Mouse (Mus musculus) urinary bladder, postnatal 4 days (tissue): ENCODE data around the gene Entpd8.

Source experiments
- DNase-seq, 2 experiments: peaks; one replicate each; pipeline ENCODE4 v3.0.0; 2021 to 2022; ENCODE audit warnings: low spot score in 2 of 2

Entpd8 gene

DNA sequence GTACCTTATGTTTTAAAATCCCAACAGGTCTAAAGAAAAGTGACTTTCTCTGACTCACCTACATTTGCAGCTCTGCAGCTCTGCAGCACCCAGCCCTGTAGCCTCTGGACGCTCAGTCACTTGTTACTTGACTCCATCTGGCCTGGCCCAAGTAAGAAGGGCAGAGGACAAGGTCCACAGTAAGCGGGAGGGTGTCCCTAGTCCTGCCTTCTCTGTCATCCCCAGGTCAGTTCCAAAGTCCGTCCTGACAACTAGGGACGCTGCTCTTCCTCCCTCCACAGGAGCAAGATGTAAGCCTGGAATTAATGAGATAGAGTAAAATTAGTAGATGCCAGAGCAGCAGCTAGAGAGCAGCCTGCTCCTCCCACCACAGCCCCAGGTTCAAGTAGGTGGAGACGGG lies at the start of gene Entpd8:
Gene Entpd8 (plus strand): TSS at position 229 of the 400 bp plus-strand sequence.
- DNase-seq, result no peak

DNA sequence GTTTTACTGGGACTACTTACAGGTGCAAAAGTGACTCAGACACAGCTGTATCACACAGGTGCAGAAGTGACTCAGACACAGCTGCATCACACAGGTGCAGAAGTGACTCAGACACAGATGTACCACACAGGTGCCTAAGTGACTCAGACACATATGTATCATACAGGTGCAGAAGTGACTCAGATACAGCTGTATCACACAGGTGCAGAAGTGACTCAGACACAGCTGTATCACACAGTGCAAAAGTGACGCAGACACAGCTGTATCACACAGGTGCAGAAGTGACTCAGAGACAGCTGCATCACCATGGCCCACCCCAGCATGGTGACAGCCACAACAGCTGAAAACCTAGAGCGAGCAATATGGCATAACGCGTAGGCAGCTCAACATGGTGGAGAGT lies 45.1 kb upstream of the Entpd8 start:
- no peak for DNase-seq

DNA sequence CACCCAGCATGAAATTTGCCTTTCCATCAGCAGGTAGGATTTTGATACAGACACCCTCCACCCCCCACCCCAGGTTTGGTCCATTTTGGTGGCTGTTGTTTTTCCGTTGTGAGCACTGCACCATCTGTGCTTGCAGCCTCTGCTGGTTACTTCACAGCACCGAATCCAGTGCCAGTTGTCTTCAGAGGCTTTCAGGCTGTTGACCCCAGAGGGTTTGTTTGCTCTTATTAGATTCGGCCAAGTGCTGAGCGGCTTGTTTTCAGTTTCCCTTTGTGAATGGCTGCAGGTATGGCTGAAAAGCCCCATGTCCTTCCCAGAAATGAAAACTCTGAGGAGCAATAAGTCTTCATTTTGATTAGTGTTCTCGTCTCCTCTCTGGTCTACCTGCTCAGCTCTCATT lies 40.0 kb upstream of the Entpd8 start:
- DNase-seq, result no peak

DNA sequence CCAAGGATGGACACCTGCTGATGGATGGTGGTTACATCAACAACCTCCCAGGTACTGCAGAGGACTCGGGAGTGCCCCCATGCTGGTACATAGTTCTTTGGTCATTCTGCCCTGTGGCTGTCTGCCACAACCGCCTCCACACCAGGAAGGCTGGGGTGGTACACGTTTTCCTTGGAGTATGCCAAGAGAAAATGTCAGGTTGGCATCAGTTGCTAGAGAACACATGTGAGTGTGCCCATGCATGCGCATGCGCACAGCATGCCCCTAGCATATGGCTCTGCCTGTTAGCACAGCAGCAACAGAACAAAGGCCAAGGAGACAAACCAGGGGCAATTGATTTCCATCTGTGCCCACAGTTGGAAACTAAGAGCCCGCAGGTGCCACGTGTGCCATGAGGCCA lies 29.2 kb upstream of the Entpd8 start:
- DNase-seq, result no peak

DNA sequence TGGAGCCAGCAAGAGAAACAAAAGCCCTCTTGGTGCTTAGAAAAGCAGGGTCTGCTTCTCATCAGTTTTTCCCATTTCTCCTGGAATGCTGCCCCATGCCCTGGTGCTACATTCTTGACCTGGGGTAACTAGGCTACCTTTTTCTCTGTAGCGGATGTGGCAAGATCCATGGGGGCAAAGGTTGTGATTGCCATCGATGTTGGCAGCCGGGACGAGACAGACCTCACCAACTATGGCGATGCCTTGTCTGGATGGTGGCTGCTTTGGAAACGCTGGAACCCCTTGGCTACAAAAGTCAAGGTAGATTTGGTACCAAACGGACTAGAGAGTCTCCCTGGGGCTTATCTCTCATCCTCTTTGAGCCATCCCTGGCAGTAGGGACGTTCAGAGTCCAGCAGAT lies 28.7 kb upstream of the Entpd8 start:
- DNase-seq, result no peak

DNA sequence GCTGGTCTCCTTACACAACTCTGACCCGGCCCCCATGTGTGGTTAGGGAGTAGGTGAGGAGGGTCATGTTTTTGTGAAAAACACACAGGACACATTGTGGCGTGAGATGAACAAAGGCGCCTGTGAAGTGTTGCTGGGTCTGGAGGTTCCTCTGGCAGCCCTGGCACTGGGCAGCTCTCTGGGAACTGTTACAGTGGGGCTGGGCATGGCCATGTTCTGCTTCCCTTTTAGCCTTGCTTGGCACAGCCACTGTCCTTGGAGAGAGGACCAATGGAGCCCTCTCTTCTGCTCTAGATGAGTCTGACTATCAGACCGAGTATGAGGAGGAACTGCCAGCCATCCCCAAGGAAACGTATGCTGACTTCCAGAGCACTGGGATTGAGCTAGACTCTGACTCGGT lies 27.0 kb upstream of the Entpd8 start:
- DNase-seq, result no peak

DNA sequence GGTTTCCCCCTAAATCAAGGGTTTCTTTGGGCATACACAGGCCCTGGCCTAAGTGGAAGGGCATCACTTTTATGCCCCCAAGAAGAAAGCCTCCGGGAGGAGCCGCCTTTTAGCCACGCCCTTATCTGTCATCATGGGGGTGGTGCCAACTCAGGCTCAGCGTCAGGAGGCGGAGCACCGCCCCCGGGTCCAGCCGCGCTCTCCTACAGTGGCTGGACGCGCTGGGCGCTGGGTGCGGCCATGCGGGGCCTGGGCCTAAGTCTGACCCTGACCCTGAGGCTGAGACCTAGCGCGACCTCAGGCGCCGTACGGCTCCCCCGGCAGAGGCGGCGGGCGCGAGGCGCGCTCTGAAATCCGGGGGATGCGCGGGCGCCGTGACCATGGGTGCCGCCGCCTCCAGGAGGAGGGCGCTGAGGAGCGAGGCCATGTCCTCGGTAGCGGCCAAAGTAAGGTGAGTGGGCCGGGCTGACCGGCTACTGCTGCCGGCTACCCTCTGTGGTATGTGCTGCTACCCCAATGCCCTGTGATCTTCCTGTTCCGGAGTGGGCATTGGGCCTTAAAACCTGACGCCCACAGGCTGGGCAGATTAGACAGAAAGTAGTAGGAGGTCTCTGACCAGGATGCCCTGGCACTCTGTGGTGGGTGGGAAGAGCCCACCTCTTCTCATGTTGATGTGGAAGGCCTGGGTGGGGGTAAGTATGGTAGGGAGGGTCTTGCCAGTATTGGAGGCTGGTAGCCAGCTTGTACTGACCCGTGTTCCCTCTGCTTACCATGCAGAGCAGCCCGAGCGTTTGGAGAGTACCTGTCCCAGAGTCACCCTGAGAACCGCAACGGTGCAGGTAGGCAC lies 25.7 kb upstream of the Entpd8 start, which contains the start of gene Nsmf:
Gene Nsmf (plus strand): TSS at position 135 of the 847 bp plus-strand sequence.
- DNase-seq, result peak; percentile 82 to 90

DNA sequence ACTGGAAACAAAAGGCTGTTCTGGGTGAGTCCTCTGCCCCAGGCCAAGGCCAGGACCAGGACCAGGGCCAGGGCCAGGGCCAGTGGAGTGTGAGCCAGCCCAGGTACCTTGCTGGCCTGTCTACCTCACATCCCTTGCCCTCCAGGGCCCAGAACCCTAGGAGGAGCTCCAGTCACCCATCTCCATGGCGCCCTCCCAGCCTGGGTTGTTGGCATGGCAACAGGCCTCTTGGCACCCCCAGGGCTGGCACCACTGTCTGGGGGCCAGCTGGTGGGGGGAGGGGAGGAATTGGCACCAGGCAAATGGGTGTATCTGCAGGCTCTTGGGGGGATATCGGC lies 25.1 kb upstream of the Entpd8 start:
- DNase-seq, result no peak

DNA sequence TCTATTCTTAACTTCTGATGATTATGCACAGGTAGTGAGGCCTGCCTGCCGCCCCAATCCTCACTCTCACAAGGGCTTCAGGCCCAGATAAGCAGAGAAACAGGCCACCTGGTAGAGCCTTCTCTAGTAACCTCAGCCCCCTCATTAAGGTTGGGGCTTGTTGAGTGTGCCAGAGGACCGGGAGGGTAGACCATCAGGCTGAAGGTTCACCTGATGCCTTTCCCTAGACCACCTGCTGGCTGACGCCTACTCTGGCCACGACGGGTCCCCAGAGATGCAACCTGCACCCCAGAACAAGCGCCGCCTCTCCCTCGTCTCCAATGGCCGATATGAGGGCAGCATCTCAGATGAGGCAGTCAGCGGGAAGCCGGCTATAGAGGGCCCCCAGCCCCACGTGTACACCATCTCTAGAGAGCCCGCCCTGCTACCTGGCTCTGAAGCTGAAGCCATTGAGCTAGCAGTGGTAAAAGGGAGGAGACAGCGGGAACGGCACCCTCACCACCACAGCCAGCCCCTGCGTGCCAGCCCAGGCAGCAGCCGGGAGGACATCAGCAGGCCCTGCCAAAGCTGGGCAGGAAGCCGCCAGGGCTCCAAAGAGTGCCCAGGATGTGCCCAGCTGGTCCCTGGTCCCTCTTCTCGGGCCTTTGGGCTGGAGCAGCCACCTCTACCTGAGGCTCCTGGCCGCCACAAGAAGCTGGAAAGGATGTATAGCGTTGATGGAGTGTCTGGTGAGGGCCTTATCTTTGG lies 24.5 kb upstream of the Entpd8 start:
- no peak for DNase-seq

DNA sequence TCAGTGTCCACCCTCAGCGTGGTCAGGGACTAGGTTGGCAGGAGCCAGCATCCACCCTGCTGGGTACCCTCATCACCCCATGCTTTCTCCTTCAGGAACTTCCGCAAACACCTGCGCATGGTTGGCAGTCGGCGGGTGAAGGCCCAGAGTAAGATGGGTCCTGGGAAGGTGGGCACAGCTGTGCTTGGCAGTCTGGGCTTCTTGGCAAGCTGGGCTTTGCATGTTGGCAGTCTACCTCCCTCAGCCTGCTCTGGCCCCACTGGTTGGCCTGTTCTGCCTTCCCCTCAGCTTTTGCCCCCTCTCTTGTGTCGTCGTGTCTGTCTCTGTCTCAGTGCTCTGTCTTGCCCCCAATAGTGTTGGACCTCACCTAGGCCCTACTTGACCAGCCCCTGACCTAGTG lies 21.2 kb upstream of the Entpd8 start:
- no peak for DNase-seq

DNA sequence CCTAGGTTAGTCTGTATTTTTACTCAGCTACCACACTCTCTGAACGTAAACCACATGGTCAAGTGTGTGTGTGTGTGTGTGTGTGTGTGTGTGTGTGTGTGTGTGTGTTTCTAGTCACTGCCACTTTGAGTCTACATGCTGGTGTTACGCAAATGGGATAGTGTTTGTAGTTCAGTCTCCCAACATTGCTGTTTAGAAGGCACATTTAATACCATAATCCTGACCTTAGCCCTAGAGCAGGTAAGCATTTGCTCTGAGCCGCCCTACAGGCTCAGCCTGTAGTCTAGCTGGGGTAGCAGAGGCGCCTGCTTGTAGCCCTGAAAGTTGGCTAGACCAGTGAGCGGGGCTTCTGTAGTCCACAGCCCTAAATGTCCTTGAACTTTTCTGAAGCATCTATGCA lies 16.6 kb upstream of the Entpd8 start:
- no peak for DNase-seq

DNA sequence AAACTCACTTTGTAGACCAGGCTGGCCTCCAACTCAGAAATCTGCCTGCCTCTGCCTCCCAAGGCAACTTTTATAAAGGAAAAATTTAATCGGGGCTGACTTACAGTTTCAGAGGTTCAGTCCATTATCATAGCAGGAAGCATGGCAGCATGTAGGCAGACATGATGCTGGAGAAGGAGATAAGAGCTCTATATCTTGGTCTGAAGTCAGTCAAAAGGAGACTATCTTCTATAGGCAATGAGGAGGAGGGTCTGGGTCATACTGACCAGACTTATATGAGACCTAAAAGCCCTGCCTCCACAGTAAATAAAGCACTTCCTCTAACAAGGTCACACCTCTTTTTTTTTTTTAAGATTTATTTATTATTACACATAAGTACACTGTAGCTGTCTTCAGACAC lies 15.8 kb upstream of the Entpd8 start:
- no peak for DNase-seq

DNA sequence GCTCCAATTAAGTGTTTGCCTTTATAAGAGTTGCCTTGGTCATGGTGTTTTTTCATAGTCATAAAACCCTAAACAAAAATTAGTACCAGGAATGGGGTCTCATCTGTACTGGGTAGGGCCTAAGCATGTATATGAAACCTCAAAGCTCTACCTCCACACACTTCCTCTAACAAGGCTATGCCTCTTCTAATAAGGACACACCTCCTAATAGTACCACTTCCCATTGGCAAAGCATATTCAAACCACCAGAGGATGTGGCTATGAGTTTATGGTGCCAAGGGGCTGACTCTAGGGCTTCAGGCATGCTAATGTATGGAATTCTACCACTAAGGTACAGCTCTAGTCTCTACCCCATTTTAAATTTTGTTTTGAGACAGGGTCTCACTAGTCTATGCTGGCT lies 14.6 kb upstream of the Entpd8 start:
- DNase-seq, result no peak

DNA sequence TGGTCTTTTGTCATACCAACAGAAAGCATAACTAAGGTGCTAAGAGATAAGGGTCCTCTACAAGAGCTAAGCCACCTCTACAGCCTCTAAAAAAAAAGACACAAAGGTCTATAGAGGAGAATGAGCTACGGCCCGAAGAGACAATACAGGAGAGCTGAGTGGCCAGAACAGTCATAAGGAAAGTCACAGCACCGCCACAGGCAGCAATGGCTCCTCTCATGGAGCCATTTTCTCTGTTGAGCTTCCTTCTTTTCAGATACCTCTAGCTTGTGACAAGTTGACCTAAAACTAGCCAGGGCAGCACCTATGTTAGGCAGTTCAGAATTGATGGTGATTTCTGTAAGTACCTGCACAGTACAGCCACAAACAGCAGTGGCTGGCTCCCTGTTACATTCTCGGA lies 13.6 kb upstream of the Entpd8 start:
- DNase-seq, result no peak

DNA sequence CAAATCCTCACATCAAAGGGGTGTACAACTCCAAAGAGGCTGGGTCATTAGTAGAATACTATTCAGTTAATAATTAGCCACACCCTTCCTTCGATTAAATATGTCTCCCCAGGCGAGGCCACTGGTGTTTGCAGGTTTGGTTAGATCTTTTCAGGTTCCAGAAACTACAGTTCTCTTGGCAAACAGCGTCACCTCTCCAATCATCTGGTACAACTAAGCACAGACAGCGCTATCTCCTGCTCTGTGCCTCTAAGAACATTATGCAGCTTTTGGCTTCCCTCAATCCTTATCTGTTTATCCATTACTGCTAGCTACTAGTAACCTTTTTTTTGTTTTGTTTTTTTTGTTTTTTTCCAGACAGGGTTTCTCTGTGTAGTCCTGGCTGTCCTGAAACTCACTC lies 10.6 kb upstream of the Entpd8 start:
- no peak for DNase-seq

DNA sequence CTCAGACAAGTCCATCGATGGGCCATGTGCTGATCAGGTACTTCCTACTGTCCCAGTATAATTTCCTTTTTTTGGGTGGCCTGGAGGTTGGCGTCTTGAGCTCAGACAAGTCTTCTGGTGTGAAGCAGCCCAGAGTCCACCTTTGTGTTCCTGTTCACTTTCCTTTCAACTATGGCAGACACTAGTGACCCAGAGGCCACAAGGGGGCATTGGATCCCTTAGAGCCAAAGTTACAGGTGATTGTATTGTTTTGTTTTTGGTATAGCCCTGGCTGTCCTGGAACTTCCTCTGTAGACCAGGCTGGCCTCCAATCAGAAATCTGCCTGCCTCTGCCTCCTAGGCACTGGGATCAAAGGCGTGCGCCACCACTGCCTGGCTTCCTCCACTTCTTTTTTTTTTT lies 7.7 kb upstream of the Entpd8 start:
- DNase-seq, result no peak

DNA sequence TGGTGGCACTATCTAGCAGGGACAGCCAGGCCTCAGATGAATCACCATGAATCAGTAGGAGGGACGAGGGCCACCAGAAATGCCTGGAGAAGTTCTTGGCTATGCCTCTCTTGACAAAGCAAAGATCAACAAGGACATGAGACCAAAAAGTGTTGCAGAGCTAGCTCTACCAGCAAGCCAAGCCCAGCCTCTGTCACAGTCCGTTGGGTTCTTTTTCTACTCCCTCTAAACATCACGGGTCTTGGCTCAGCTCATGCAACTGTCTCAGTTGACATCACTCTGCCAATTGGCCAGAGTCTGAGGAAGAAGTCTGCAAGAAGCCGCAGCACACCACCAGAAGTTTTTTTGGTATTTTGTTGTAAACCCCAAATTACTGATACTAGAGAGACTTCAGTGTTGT lies 4.6 kb upstream of the Entpd8 start:
- DNase-seq, result no peak

DNA sequence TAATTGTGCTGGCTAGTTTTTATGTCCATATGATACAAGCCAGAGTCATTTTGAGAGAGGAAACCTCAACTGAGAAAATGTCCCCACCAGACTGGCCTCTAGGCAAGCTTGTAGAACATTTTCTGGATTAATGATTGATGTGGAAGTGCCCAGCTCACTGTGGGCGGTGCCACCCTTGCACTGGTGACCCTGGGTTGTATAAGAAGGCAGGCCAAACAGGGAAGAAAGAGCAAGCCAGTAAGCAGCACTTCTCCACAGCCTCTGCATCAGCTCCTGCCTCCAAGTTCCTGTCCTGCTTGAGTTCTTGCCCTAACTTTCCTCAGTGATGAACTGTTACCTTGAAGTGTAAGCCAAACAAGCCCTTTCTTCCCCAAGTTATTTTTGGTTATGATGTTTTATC lies 1.1 kb upstream of the Entpd8 start:
- DNase-seq, result no peak

DNA sequence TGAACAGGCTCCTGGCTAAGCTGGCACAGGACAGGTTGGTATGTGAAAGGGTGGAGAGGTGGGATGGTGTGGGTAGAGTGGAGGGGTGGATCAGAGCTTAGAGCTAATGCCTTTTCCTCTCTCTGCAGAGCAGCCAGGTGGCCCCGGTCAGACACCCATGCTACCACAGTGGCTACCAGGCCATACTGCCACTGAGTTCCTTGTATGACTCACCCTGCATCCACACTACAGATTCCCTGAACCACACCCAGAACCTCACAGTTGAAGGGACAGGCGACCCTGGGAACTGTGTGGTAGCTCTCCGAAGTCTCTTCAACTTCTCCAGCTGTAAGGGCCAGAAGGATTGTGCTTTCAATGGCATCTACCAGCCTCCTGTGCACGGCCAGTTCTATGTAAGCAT lies 3.6 kb downstream of the Entpd8 start:
- DNase-seq, result no peak

DNA sequence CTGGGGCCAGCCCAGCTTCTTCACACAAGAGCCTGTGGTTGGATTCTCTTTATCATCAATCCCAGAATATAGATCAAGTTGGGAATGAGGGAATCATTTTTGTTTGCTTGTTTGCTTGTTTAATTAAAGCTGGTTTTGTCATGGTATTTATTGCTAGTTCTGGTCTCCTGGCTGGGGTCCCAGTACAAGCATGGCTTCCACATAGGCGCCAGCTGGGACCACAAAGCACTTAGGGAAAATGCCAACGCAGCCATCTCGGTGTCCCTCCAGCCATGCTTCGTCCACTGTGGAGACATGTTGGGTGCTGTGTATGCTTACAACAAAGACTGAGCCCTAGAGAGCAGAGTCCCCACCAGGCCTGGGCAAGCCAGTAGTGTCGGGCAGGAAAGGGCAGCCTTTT lies 5.5 kb downstream of the Entpd8 start:
- no peak for DNase-seq

DNA sequence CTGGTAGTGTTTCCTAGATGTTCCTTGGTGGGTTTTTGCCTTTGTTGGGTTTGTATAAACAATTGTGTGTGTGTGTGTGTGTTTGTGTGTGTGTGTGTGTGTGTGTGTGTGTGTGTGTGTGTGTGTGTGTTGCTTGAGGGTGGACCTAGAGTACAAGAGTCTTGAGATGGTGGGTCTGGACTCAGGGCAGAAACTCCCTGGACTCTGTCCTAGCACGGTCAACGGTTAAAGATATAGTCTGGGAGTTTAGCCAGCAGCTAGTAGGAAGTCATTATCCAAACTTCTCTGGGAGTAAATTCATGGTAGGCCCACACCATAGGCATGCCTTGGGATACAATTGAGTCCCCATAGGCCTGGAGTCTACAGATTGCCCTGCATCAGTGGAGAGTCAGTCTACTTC lies 7.7 kb downstream of the Entpd8 start:
- DNase-seq, result no peak

DNA sequence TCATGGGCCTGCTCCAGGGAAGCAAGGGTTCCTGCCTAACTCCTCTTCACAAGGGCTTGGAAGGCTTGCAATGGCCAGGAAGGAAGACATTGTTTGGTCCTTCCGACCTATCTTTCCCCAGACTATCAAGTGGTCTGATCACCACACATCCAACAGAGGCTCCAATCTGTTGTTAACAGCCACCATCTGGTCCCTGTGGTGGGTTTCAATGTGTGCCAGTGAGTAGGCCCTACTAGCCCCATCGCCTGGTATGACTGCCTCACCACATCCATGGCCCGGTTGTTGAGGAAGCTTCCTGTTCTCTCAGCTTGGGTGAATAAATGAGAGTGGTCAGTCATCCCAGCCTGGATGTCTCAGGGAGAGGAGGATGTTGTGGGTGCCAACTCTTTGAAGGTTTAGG lies 8.5 kb downstream of the Entpd8 start:
- DNase-seq, result no peak

DNA sequence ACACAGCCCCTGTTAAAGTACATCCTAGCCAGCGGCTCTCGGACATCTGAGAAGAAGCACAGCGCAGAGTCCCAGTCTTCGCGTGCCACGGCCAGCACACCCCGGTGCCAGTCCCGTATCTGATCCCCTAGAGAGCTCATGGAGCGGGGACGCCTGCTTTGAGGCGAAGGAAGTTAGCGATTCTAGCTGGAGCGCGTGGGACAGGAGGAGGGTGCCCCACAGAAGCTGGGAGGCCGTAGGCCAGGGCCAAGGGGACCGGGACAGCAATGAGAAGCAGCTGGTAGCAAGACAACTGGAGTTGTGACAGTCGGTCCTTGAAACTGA lies 14.6 kb downstream of the Entpd8 start:
- no peak for DNase-seq
